8 mouse cellular contexts compared by ENCODE assay signal in the genomic region with DNA sequence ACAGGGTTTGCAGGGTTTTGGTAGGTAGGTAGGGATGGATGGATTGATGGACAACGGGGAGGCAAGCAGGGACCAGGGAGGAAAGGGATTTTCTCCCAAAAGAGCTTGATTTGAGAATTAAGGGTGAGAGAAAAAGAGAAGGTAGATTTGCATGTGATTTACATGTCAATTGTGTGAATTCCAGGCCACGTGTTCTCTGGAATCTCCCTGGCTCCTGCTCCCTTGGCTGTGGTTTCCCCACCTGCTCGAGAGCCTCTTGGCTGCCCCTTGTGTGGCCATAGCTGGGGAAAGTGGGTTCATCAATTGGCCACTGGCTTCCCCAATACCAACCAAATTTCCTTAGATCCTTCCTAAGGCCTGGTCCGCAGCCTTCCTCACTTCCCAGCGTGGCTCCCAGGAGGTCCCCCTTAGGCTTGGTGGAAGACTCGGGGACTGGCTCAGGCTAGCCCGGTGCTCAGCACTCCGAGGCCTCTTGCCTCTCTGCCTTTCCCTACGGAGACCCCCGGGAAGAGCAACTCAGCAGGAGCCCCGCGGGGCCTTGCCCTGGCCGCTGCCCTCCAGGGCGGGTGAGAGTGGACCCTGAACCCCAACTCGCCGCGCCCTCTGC. TPM values are rescaled to one million over a fixed set of nuclear protein-coding genes. Genes with fewer than 3 reads are reported as not detected.
DNase-seq lines count a peak whose midpoint lies in the region; ATAC-seq and TF ChIP-seq lines count a peak whose summit lies in the region.

No protein-coding gene starts in this region.

- peak overlapping the region; percentile 71 for H3K4me3 ChIP-seq in gastrocnemius, adult 2 months
- no peak overlapping the region for H3K4me3 ChIP-seq in C2C12 (ENCODE audit: insufficient read depth, poor library complexity, severe bottlenecking)
- H3K4me3 ChIP-seq in forebrain, embryonic 16.5 days (replicated peaks; ENCODE audit: low read length) = peak overlapping the region; percentile 25
- H3K4me3 ChIP-seq in liver, embryonic 15.5 days (replicated peaks) = peak overlapping the region; percentile 27; the same call in 1 of the 2 replicates

- H3K4me2 ChIP-seq in forebrain, embryonic 16.5 days (ENCODE audit: low read length) = peak overlapping the region; percentile 55
- peak overlapping the region; percentile 58 for H3K4me2 ChIP-seq in liver, embryonic 15.5 days

- peak overlapping the region; percentile 59 for H3K9ac ChIP-seq in forebrain, embryonic 16.5 days (replicated peaks; ENCODE audit: low read depth, low read length)
- H3K9ac ChIP-seq in liver, embryonic 15.5 days = peak overlapping the region; percentile 4; the same call in 1 of the 2 replicates

- no peaks in the 10 kb centered on the region for H3K9me3 ChIP-seq in forebrain, embryonic 16.5 days (ENCODE audit: control insufficient read depth, low read length)
- H3K9me3 ChIP-seq in liver, embryonic 15.5 days (replicated peaks) = no peaks in the 10 kb centered on the region

- peak overlapping the region; percentile 34 for H3ac ChIP-seq in C2C12 (ENCODE audit: control insufficient read depth, insufficient read length, low read depth)

- WGBS in forebrain, embryonic 16.5 days = 4% methylated on average over 17 of the region's 17 CpGs
- 29% methylated on average over 17 of the region's 17 CpGs for WGBS in liver, embryonic 15.5 days (ENCODE audit: insufficient replicate concordance)

- peak; percentile 47; the same call in 1 of the 2 replicates for ATAC-seq in forebrain, embryonic 16.5 days
- ATAC-seq in liver, embryonic 15.5 days (ENCODE audit: insufficient read depth) = no peak; the same call in none of the 2 replicates
- no peak for ATAC-seq in monocyte, adult 5-6 weeks (replicated peaks; ENCODE audit: insufficient number of reproducible peaks, low FRiP score, low TSS enrichment, poor library complexity, severe bottlenecking)

- H3K27me3 ChIP-seq in C2C12 (ENCODE audit: control insufficient read depth, insufficient read depth, insufficient read length) = no peaks in the 10 kb centered on the region
- no peaks in the 10 kb centered on the region for H3K27me3 ChIP-seq in forebrain, embryonic 16.5 days (replicated peaks; ENCODE audit: control insufficient read depth, insufficient read depth, low read length)
- peaks cover 79% of the 10 kb centered on the region for H3K27me3 ChIP-seq in liver, embryonic 15.5 days

- no peak for TF ChIP-seq CTCF in gastrocnemius, adult 2 months (IDR thresholded peaks at IDR 0.05)
- TF ChIP-seq CTCF in C2C12 (IDR thresholded peaks at IDR 0.05; ENCODE audit: control insufficient read depth, insufficient read depth, insufficient read length) = no peak

- no peaks in the 10 kb centered on the region for H3K79me3 ChIP-seq in C2C12 (ENCODE audit: low read depth)

- H3K4me1 ChIP-seq in forebrain, embryonic 16.5 days (replicated peaks; ENCODE audit: control insufficient read depth, insufficient read depth, low read length) = peaks cover 13% of the 10 kb centered on the region
- peaks cover 6% of the 10 kb centered on the region for H3K4me1 ChIP-seq in liver, embryonic 15.5 days (replicated peaks)

- intact Hi-C loops in gastrocnemius, adult 2 months (cut with DNase I) = no loop called here

- H3K27ac ChIP-seq in gastrocnemius, adult 2 months = peak overlapping the region; percentile 78
- no peak overlapping the region for H3K27ac ChIP-seq in forebrain, embryonic 16.5 days (ENCODE audit: low read length)
- H3K27ac ChIP-seq in liver, embryonic 15.5 days (replicated peaks) = no peak overlapping the region

- no peaks in the 10 kb centered on the region for H3K36me3 ChIP-seq in C2C12 (ENCODE audit: control insufficient read depth, insufficient read depth)
- H3K36me3 ChIP-seq in forebrain, embryonic 16.5 days (ENCODE audit: control insufficient read depth, insufficient read depth) = no peaks in the 10 kb centered on the region
- H3K36me3 ChIP-seq in liver, embryonic 15.5 days (replicated peaks) = no peaks in the 10 kb centered on the region

- H3K79me2 ChIP-seq in C2C12 (ENCODE audit: control insufficient read depth, insufficient read depth) = no peaks in the 10 kb centered on the region

- DNase-seq in gastrocnemius, adult 2 months = no peak
- no peak for DNase-seq in gastrocnemius, postnatal 25 days
- no peak for DNase-seq in MN1 (ENCODE audit: low spot score)
- DNase-seq in layer of hippocampus, adult 18-20 months (ENCODE audit: low spot score in 2 of 2) = no peak

TF ChIP-seq in C2C12, 6 proteins besides CTCF, POLR2A, EP300 and RAD21:
- TF ChIP-seq MYOD1 (IDR thresholded peaks at IDR 0.05; ENCODE audit: control insufficient read depth, insufficient read length, low read depth) = no peak
- TF ChIP-seq MAX (IDR thresholded peaks at IDR 0.05) = peak; percentile 32
TF ChIP-seq in C2C12: peak in this region for 1.

RNA-seq across cellular contexts. Expression of a gene that starts 14.1 kb away (rescaled TPM):
- 10 to 100 TPM; 10.4 to 11.0 TPM for total RNA-seq in gastrocnemius, adult 2 months (2021)
- total RNA-seq in gastrocnemius, postnatal 25 days (2021) = 1 to 10 TPM; 8.9 to 9.0 TPM
- 13.9 TPM for polyA plus RNA-seq in C2C12 (2012; fragmentation: generic; extraction: Trizol)
- polyA plus RNA-seq in forebrain, embryonic 16.5 days (2015; fragmentation: Nextera tagmentation; extraction: Ambion mirVana) = 16.2 and 16.3 TPM in 2 replicates
- polyA plus RNA-seq in liver, embryonic 15.5 days (2015; fragmentation: Nextera tagmentation; extraction: Ambion mirVana) = 17.6 and 18.0 TPM in 2 replicates
- 4.2 to 7.6 TPM (median 7.1 TPM) in 3 replicates for total RNA-seq in monocyte, adult 5-6 weeks (2017)
- total RNA-seq in layer of hippocampus, adult 18-20 months (2021) = 10 to 100 TPM; 13.0 to 13.4 TPM

RNA-seq across cellular contexts. Expression of a gene that starts 16.3 kb away (rescaled TPM):
- under 1 TPM in 1 of 2 experiments, not detected in 1; 0.10 TPM for total RNA-seq in gastrocnemius, adult 2 months (2021)
- under 1 TPM in 1 of 2 experiments, not detected in 1; 0.10 TPM for total RNA-seq in gastrocnemius, postnatal 25 days (2021)
- 5.5 TPM for polyA plus RNA-seq in C2C12 (2012; fragmentation: generic; extraction: Trizol)
- 0.29 and 0.68 TPM in 2 replicates for polyA plus RNA-seq in forebrain, embryonic 16.5 days (2015; fragmentation: Nextera tagmentation; extraction: Ambion mirVana)
- polyA plus RNA-seq in liver, embryonic 15.5 days (2015; fragmentation: Nextera tagmentation; extraction: Ambion mirVana) = 0.03 and 0.05 TPM in 2 replicates
- not detected in 3 replicates for total RNA-seq in monocyte, adult 5-6 weeks (2017)
- 1 to 10 TPM in 1 of 2 experiments, under 1 TPM in 1; 0.79 to 1.1 TPM for total RNA-seq in layer of hippocampus, adult 18-20 months (2021)

RNA-seq across cellular contexts. Expression of a gene that starts 32.9 kb away (rescaled TPM):
- total RNA-seq in gastrocnemius, adult 2 months (2021) = 10 to 100 TPM; 10.4 to 11.4 TPM
- 1 to 10 TPM; 9.3 to 9.4 TPM for total RNA-seq in gastrocnemius, postnatal 25 days (2021)
- polyA plus RNA-seq in C2C12 (2012; fragmentation: generic; extraction: Trizol) = 21.1 TPM
- polyA plus RNA-seq in forebrain, embryonic 16.5 days (2015; fragmentation: Nextera tagmentation; extraction: Ambion mirVana) = 14.4 and 16.2 TPM in 2 replicates
- 11.8 and 13.2 TPM in 2 replicates for polyA plus RNA-seq in liver, embryonic 15.5 days (2015; fragmentation: Nextera tagmentation; extraction: Ambion mirVana)
- 2.3 to 3.2 TPM (median 2.9 TPM) in 3 replicates for total RNA-seq in monocyte, adult 5-6 weeks (2017)
- total RNA-seq in layer of hippocampus, adult 18-20 months (2021) = 1 to 10 TPM; 4.0 to 4.9 TPM

RNA-seq across cellular contexts. Expression of a gene that starts 44.3 kb away (rescaled TPM):
- not detected for total RNA-seq in gastrocnemius, adult 2 months (2021)
- total RNA-seq in gastrocnemius, postnatal 25 days (2021) = under 1 TPM in 1 of 2 experiments, not detected in 1; 0.27 TPM
- polyA plus RNA-seq in C2C12 (2012; fragmentation: generic; extraction: Trizol) = 1.0 TPM
- 3.0 and 3.1 TPM in 2 replicates for polyA plus RNA-seq in forebrain, embryonic 16.5 days (2015; fragmentation: Nextera tagmentation; extraction: Ambion mirVana)
- 0.08 and 0.54 TPM in 2 replicates for polyA plus RNA-seq in liver, embryonic 15.5 days (2015; fragmentation: Nextera tagmentation; extraction: Ambion mirVana)
- total RNA-seq in monocyte, adult 5-6 weeks (2017) = not detected in 3 replicates
- under 1 TPM; 0.74 to 0.94 TPM for total RNA-seq in layer of hippocampus, adult 18-20 months (2021)

RNA-seq across cellular contexts. Expression of a gene that starts 44.5 kb away (rescaled TPM):
- total RNA-seq in gastrocnemius, adult 2 months (2021) = 10 to 100 TPM; 36.9 to 50.7 TPM
- total RNA-seq in gastrocnemius, postnatal 25 days (2021) = 10 to 100 TPM; 37.6 to 43.0 TPM
- 77.5 TPM for polyA plus RNA-seq in C2C12 (2012; fragmentation: generic; extraction: Trizol)
- 54.3 and 56.2 TPM in 2 replicates for polyA plus RNA-seq in forebrain, embryonic 16.5 days (2015; fragmentation: Nextera tagmentation; extraction: Ambion mirVana)
- polyA plus RNA-seq in liver, embryonic 15.5 days (2015; fragmentation: Nextera tagmentation; extraction: Ambion mirVana) = 34.0 and 34.6 TPM in 2 replicates
- 12.3 to 17.5 TPM (median 13.4 TPM) in 3 replicates for total RNA-seq in monocyte, adult 5-6 weeks (2017)
- total RNA-seq in layer of hippocampus, adult 18-20 months (2021) = 10 to 100 TPM; 76.0 to 80.4 TPM
